Mouse (Mus musculus): Measurements from ENCODE around the gene 9830107B12Rik.

GRCm38 (mm10) chr17:48093286-48093817, 52.7 kb downstream of the 9830107B12Rik start:
- TF ChIP-seq CTCF (IDR thresholded peaks at IDR 0.05; ENCODE audit: borderline replicate concordance, insufficient read depth, low read depth, low read length) (no peak), POLR2A (IDR thresholded peaks at IDR 0.05; ENCODE audit: borderline replicate concordance, insufficient read depth, low read length) (no peak)

Data from cerebellum, adult 2 months (tissue).